Mouse (Mus musculus) B cell, adult (primary cell): Measurements from ENCODE around the gene Nova1. TPM values are rescaled to one million over a fixed set of nuclear protein-coding genes. Genes with fewer than 3 reads are reported as not detected.

Experiments used
- total RNA-seq: library from RNA; stranded (reverse); gene quantifications from 4 replicates; pipeline ENCODE4 v1.2.4, GENCODE M21; 2023; ENCODE audit not compliant: inconsistent age

Nova1 gene
- not detected in 4 replicates for total RNA-seq

GRCm38 (mm10) chr12:46818856-46819347, at the start of gene Nova1:
Gene Nova1, minus strand, starts transcription at chr12:46818929.

